Mouse (Mus musculus): ENCODE measurements around the gene Nsf. TPM values are rescaled to one million over a fixed set of nuclear protein-coding genes. Genes with fewer than 3 reads are reported as not detected.

Nsf gene
- total and polyA plus RNA-seq, 3 experiments = 37.9 to 40.2 TPM; not detected in 1

DNA sequence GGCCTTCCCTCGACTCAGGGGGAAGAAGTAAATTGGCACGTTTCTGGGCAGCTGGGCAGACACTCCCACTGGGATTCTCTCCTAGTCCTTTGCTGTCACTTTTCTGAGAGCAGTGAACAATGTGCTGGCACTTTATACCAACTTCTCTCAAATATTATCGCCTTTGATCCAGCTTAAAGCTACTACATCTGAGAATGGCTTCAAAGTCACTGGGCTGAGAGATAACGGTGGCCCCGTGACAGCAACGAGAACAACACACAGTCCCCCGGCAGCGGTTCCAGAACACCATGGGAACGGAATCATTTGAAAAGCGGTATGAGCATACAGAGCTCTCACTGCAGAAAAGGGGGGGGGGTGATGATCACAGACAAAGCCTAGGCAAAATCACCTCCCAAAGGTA, 31.0 kb downstream of the Nsf start (continued):
- peak; percentile 95 for TF ChIP-seq GATA1 (IDR thresholded peaks at IDR 0.05; ENCODE audit: low read depth, low read length)
- peak; percentile 91 for TF ChIP-seq USF1 (IDR thresholded peaks at IDR 0.05; ENCODE audit: low read depth, low read length)

GRCm38 (mm10) chr11:103920665-103921064, 33.2 kb downstream of the Nsf start:
- Histone ChIP-seq H3K27ac (ENCODE audit: control insufficient read depth, low read depth, low read length) (no peak overlapping the region), H3K27me3 (ENCODE audit: control insufficient read depth in 1 of 2, insufficient read depth in 2 of 2, low read length in 2 of 2) (no peaks in the 10 kb centered on the region), H3K9me3 (replicated peaks; ENCODE audit: insufficient read depth, low read length) (no peaks in the 10 kb centered on the region), H3K36me3 (ENCODE audit: control insufficient read depth in 1 of 2, insufficient read depth in 2 of 2, low read length in 2 of 2) (peaks cover 0 to 27% of the 10 kb centered on the region in 2 experiments; a peak in 3 of 4 replicates), H3K79me2 (ENCODE audit: control insufficient read depth, insufficient read depth, low read length, poor library complexity) (no peaks in the 10 kb centered on the region), H3K9ac (ENCODE audit: control insufficient read depth, low read depth, low read length, poor library complexity, severe bottlenecking) (no peak overlapping the region), H3K4me1 (ENCODE audit: control insufficient read depth in 1 of 2, insufficient read depth in 2 of 2, low read length in 2 of 2) (peaks cover 23% of the 10 kb centered on the region in 2 experiments), H3K4me3 (ENCODE audit: control insufficient read depth in 1 of 2, insufficient read depth in 1 of 2, low read depth in 2 of 2, low read length in 2 of 2) (no peak overlapping the region)
- peak; percentile 78 for DNase-seq (ENCODE audit: low read depth, low spot score)
- TF ChIP-seq MXI1 (IDR thresholded peaks at IDR 0.05; ENCODE audit: low read depth, low read length) = peak; percentile 99
- TF ChIP-seq USF1 (IDR thresholded peaks at IDR 0.05; ENCODE audit: low read depth, low read length) = no peak
- no peak for TF ChIP-seq RCOR1 (IDR thresholded peaks at IDR 0.05; ENCODE audit: low read depth, low read length)
- no peak for TF ChIP-seq ZKSCAN1 (IDR thresholded peaks at IDR 0.05; ENCODE audit: low read depth, low read length)
- TF ChIP-seq ZMIZ1 (IDR thresholded peaks at IDR 0.05; ENCODE audit: low read depth, low read length) = no peak
- no peak for TF ChIP-seq JUND (IDR thresholded peaks at IDR 0.05; ENCODE audit: low read depth, low read length)
- no peak for TF ChIP-seq TCF12 (IDR thresholded peaks at IDR 0.05; ENCODE audit: low read depth, low read length)
- TF ChIP-seq ZNF384 (IDR thresholded peaks at IDR 0.05; ENCODE audit: low read depth, low read length) = no peak
- TF ChIP-seq POLR2A (IDR thresholded peaks at IDR 0.05; ENCODE audit: control insufficient read depth in 1 of 2, insufficient read depth in 1 of 2, low read depth in 1 of 2, low read length in 2 of 2, poor library complexity in 1 of 2) = no peak
- peak; percentile 100 for TF ChIP-seq SIN3A (IDR thresholded peaks at IDR 0.05; ENCODE audit: low read length)
- TF ChIP-seq EP300 (IDR thresholded peaks at IDR 0.05; ENCODE audit: low read depth in 1 of 2, low read length in 2 of 2) = no peak

GRCm38 (mm10) chr11:103916807-103917206, 37.0 kb downstream of the Nsf start:
- Histone ChIP-seq H3K79me2 (ENCODE audit: control insufficient read depth, insufficient read depth, low read length, poor library complexity) (no peaks in the 10 kb centered on the region), H3K27me3 (ENCODE audit: control insufficient read depth in 1 of 2, insufficient read depth in 2 of 2, low read length in 2 of 2) (no peaks in the 10 kb centered on the region), H3K36me3 (ENCODE audit: control insufficient read depth in 1 of 2, insufficient read depth in 2 of 2, low read length in 2 of 2) (peaks cover 0 to 1% of the 10 kb centered on the region in 2 experiments; a peak in 2 of 4 replicates), H3K4me1 (ENCODE audit: control insufficient read depth in 1 of 2, insufficient read depth in 2 of 2, low read length in 2 of 2) (no peaks in the 10 kb centered on the region), H3K9me3 (replicated peaks; ENCODE audit: insufficient read depth, low read length) (no peaks in the 10 kb centered on the region), H3K27ac (ENCODE audit: control insufficient read depth, low read depth, low read length) (no peak overlapping the region), H3K9ac (ENCODE audit: control insufficient read depth, low read depth, low read length, poor library complexity, severe bottlenecking) (no peak overlapping the region), H3K4me3 (ENCODE audit: control insufficient read depth in 1 of 2, insufficient read depth in 1 of 2, low read depth in 2 of 2, low read length in 2 of 2) (no peak overlapping the region)
- no peak for TF ChIP-seq CTCF (IDR thresholded peaks at IDR 0.05 in 2 of 3, conservative IDR thresholded peaks at IDR 0.05 in 1 of 3; ENCODE audit: control insufficient read depth in 1 of 3, insufficient read depth in 1 of 3, low read depth in 2 of 3, low read length in 3 of 3, poor library complexity in 1 of 3, severe bottlenecking in 1 of 3)
- no peak for TF ChIP-seq CHD1 (IDR thresholded peaks at IDR 0.05; ENCODE audit: low read depth, low read length)
- no peak for TF ChIP-seq MEF2A (IDR thresholded peaks at IDR 0.05; ENCODE audit: extremely low read depth, insufficient replicate concordance, low read depth, low read length, poor library complexity, severe bottlenecking)
- TF ChIP-seq MYC (IDR thresholded peaks at IDR 0.05; ENCODE audit: low read depth, low read length) = no peak
- no peak for TF ChIP-seq ZNF384 (IDR thresholded peaks at IDR 0.05; ENCODE audit: low read depth, low read length)
- no peak for TF ChIP-seq USF1 (IDR thresholded peaks at IDR 0.05; ENCODE audit: low read depth, low read length)
- no peak for TF ChIP-seq NELFE (IDR thresholded peaks at IDR 0.05; ENCODE audit: low read depth, low read length)
- TF ChIP-seq MAFK (IDR thresholded peaks at IDR 0.05; ENCODE audit: borderline replicate concordance, low read depth, low read length) = no peak
- no peak for DNase-seq (ENCODE audit: low read depth, low spot score)
